Mouse (Mus musculus) neural tube, embryonic 12.5 days (tissue): ENCODE results near the gene Fam129b. TPM values are rescaled to one million over a fixed set of nuclear protein-coding genes. Genes with fewer than 3 reads are reported as not detected.

Experiments used
- polyA plus RNA-seq: library from polyadenylated mRNA; unstranded; fragments of >200 nt; fragmentation: Nextera tagmentation; extraction: Ambion mirVana; gene quantifications from 2 replicates; pipeline ENCODE4 v1.2.1, GENCODE M21; 2016

Fam129b gene
- polyA plus RNA-seq, 1 experiment from 2014 or later = 40.3 TPM

Other genes with a start within 250 kb of the Fam129b start
- 28.8 and 33.0 TPM in 2 replicates for gene Eng, start 229.5 kb upstream of the Fam129b start, polyA plus RNA-seq
- 16.4 and 17.3 TPM in 2 replicates for gene Fpgs, start 172.0 kb upstream of the Fam129b start, polyA plus RNA-seq
- 97.8 and 103 TPM in 2 replicates for gene Cdk9, start 163.0 kb upstream of the Fam129b start, polyA plus RNA-seq
- 41.8 and 45.1 TPM in 2 replicates for gene Sh2d3c, start 155.1 kb upstream of the Fam129b start, polyA plus RNA-seq
- gene 6330409D20Rik, start 135.1 kb upstream of the Fam129b start, polyA plus RNA-seq = 2.1 and 3.1 TPM in 2 replicates
- gene Tor2a, start 118.9 kb upstream of the Fam129b start, polyA plus RNA-seq = 55.5 and 56.1 TPM in 2 replicates
- 0.32 and 1.2 TPM in 2 replicates for gene Ttc16, start 100.5 kb upstream of the Fam129b start, polyA plus RNA-seq
- gene Ptrh1, start 100.3 kb upstream of the Fam129b start, polyA plus RNA-seq = 4.3 and 5.5 TPM in 2 replicates
- 0.82 and 1.6 TPM in 2 replicates for gene Cfap157, start 91.7 kb upstream of the Fam129b start, polyA plus RNA-seq
- 121 and 130 TPM in 2 replicates for gene Stxbp1, start 28.9 kb upstream of the Fam129b start, polyA plus RNA-seq
- gene Rpl12, start 85.4 kb downstream of the Fam129b start, polyA plus RNA-seq = 108 and 122 TPM in 2 replicates
- 17.8 and 22.3 TPM in 2 replicates for gene Lrsam1, start 85.5 kb downstream of the Fam129b start, polyA plus RNA-seq
- gene Slc2a8, start 106.0 kb downstream of the Fam129b start, polyA plus RNA-seq = 25.0 and 26.3 TPM in 2 replicates